Mouse (Mus musculus): ENCODE measurements around the gene Csrnp3.

Gene Csrnp3

GRCm38 (mm10) chr2:66019235-66019634 is 173.7 kb downstream of the Csrnp3 start:
- in situ Hi-C loops (cut with MseI, MboI), result no loop called here

- in situ Hi-C loops (cut with MseI, MboI), result no loop called here
Observed at GRCm38 (mm10) chr2:66023419-66023818, 177.9 kb downstream of the Csrnp3 start.

- in situ Hi-C loops (cut with MseI, MboI), result no loop called here
Observed at GRCm38 (mm10) chr2:66024837-66025236, 179.3 kb downstream of the Csrnp3 start.

- in situ Hi-C loops (cut with MseI, MboI), result no loop called here
Observed at GRCm38 (mm10) chr2:66028812-66029211, 183.2 kb downstream of the Csrnp3 start.

- in situ Hi-C loops (cut with MseI, MboI), result no loop called here
Observed at GRCm38 (mm10) chr2:66034907-66035679, 189.5 kb downstream of the Csrnp3 start.

GRCm38 (mm10) chr2:66040611-66041010 is 195.0 kb downstream of the Csrnp3 start:
- in situ Hi-C loops (cut with MseI, MboI), result no loop called here

- in situ Hi-C loops (cut with MseI, MboI), result no loop called here
Observed at GRCm38 (mm10) chr2:66041203-66041916, 195.8 kb downstream of the Csrnp3 start.

GRCm38 (mm10) chr2:66041917-66042419 is 196.4 kb downstream of the Csrnp3 start:
- in situ Hi-C loops (cut with MseI, MboI), result no loop called here

- in situ Hi-C loops (cut with MseI, MboI), result no loop called here
Observed at GRCm38 (mm10) chr2:66043441-66044404, 198.2 kb downstream of the Csrnp3 start.

GRCm38 (mm10) chr2:66044405-66045089 is 199.0 kb downstream of the Csrnp3 start:
- in situ Hi-C loops (cut with MseI, MboI), result no loop called here

- in situ Hi-C loops (cut with MseI, MboI), result no loop called here
Observed at GRCm38 (mm10) chr2:66063291-66063690, 217.7 kb downstream of the Csrnp3 start.

GRCm38 (mm10) chr2:66069454-66069853 is 223.9 kb downstream of the Csrnp3 start:
- in situ Hi-C loops (cut with MseI, MboI), result no loop called here

GRCm38 (mm10) chr2:66080731-66081130 is 235.2 kb downstream of the Csrnp3 start:
- in situ Hi-C loops (cut with MseI, MboI), result no loop called here

All from mouse trophoblast stem cell (cell line).